Mouse (Mus musculus): ENCODE results near the gene Mon1b. TPM values are rescaled to one million over a fixed set of nuclear protein-coding genes. Genes with fewer than 3 reads are reported as not detected.

The Mon1b gene
- polyA plus RNA-seq, 1 experiment, result 6.0 TPM

DNA sequence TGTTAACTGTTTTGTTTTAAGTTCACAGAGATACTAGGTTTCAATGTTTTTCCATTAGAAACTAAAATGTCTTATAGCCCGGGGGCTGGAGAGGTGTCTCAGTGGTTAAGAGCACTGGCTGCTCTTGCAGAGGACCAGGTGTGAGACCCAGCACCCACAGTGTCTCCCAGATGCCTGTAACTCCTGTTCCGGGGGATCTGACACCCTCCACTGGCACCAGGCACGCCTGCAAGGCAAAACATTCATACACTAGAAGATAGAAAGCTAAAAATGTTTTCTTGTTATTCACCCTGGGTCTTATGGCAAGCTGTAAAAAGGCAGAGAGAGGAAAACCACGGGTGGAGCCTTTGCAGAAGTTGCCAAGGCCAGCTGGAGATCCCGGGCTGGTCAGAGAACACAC is 9.8 kb downstream of the Mon1b start:
- Histone ChIP-seq H3K27me3 (replicated peaks) (peaks cover 5% of the 10 kb centered on the region), H3K4me1 (peaks cover 7% of the 10 kb centered on the region; the same call in 1 of the 2 replicates), H3K36me3 (replicated peaks; ENCODE audit: low read length) (peaks cover 39% of the 10 kb centered on the region), H3K4me3 (replicated peaks) (no peak overlapping the region), H3K9me3 (no peaks in the 10 kb centered on the region)
- TF ChIP-seq GATA1 (IDR thresholded peaks at IDR 0.05; ENCODE audit: borderline replicate concordance, low read length) (no peak), FLI1 (IDR thresholded peaks at IDR 0.05; ENCODE audit: low read length) (no peak)

DNA sequence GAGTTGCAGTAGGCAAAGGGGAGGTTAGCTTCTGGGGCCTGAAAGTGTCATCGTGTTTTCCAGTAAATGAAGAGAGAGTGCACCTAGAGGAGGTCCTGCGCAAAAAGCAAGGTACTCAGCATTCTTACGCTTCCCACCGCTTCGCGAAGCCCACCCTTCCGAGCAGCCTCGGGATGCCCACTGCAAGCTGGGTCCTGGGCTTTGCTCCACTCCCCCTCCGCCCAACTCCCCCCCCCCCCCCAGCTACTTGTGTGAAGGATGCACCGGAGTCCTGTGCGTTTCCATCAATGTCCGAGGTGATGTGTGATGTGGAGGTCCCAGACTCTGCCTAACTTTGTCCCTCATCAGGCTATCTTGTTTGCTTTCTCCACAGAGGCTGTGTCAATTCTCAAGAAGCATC is 17.1 kb downstream of the Mon1b start:
- Histone ChIP-seq H3K9me3 (no peaks in the 10 kb centered on the region), H3K36me3 (replicated peaks; ENCODE audit: low read length) (no peaks in the 10 kb centered on the region), H3K27me3 (replicated peaks) (peaks cover 29% of the 10 kb centered on the region), H3K4me3 (replicated peaks) (no peak overlapping the region), H3K4me1 (peaks cover 9% of the 10 kb centered on the region; the same call in 1 of the 2 replicates)
- no peak for TF ChIP-seq GATA1 (IDR thresholded peaks at IDR 0.05; ENCODE audit: borderline replicate concordance, low read length)
- TF ChIP-seq FLI1 (IDR thresholded peaks at IDR 0.05; ENCODE audit: low read length), result no peak

DNA sequence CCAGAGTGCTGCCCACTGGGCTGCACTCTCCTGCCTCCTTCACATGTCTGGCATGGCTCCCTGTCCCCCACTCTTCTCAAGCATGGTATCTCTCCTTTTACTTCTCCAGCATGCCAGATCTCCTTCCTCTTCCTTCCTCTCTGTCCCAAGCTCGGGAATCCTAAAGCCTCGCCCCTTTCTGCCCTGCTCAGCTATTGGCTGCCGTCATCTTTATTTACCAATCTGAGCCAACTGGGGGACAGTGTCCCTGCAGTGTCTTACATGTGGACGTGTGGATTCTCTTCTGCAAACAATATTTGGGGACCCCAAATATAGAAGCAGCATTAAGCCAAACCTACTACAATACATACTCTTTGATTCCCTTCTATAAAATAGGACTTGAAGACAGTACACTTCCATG is 17.8 kb downstream of the Mon1b start:
- H3K4me3 ChIP-seq (replicated peaks), result no peak overlapping the region
- H3K36me3 ChIP-seq (replicated peaks; ENCODE audit: low read length), result no peaks in the 10 kb centered on the region
- peaks cover 29% of the 10 kb centered on the region for H3K27me3 ChIP-seq (replicated peaks)
- H3K4me1 ChIP-seq, result peaks cover 7% of the 10 kb centered on the region; the same call in 1 of the 2 replicates
- H3K9me3 ChIP-seq, result no peaks in the 10 kb centered on the region
- TF ChIP-seq FLI1 (IDR thresholded peaks at IDR 0.05; ENCODE audit: low read length), result no peak
- TF ChIP-seq GATA1 (IDR thresholded peaks at IDR 0.05; ENCODE audit: borderline replicate concordance, low read length), result no peak

DNA sequence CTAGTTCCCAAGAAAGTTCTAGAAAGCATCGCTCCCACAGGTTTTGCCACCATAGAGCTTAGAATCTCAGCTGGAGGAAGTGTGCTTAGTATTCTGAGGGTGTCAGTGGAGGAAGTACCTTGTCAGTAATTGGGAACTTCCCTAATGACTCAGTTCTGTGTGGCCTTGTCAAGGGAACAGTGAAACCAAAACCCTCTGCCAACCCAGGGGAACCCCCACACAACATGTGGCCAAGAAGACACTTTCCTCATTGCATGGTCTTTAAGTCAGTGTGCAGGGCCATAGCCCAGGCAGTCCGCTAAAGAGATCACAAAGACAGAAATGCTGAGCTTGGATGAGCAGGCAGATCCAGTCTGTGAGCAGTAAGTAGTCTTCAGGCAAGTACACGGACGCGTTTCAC is 20.8 kb downstream of the Mon1b start:
- Histone ChIP-seq H3K27me3 (replicated peaks) (peaks cover 24% of the 10 kb centered on the region), H3K4me1 (peaks cover 5% of the 10 kb centered on the region; the same call in 1 of the 2 replicates)

DNA sequence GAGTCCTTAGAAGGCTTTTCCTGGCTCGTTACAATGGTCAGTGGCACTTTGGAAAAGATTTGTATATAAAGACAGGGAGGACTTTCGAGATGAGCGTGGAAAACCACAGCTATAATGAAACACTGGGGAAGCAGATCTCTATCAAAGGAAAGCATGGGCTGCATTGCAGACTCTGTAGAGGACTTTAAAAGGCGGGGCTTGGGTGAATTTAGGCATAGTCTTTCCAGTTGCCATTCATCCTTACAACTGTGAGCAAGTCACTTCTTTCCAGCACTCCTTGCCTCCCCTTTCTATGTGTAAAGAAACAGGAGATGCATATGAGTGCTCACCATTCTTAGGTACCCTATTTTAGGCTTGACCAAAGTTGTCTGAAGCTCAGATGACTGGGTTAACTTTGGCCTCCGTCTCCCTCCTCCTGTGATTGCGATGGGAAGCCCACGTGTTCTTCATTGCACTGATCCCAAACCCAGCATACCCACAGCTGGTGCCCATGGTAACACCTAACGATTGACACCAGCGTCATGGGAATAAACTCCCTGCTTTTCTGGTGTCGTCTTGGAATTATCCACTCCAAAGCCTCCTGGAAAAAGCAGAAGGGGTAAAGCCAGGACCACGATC is 21.4 kb downstream of the Mon1b start:
- Histone ChIP-seq H3K9me3 (no peaks in the 10 kb centered on the region; the same call in 1 of the 2 replicates), H3K36me3 (replicated peaks; ENCODE audit: low read length) (no peaks in the 10 kb centered on the region), H3K4me3 (replicated peaks) (no peak overlapping the region), H3K4me1 (peaks cover 5% of the 10 kb centered on the region; the same call in 1 of the 2 replicates), H3K27me3 (replicated peaks) (peaks cover 19% of the 10 kb centered on the region)
- TF ChIP-seq GATA1 (IDR thresholded peaks at IDR 0.05; ENCODE audit: borderline replicate concordance, low read length), result no peak
- TF ChIP-seq FLI1 (IDR thresholded peaks at IDR 0.05; ENCODE audit: low read length), result no peak

More for the DNA sequence above, 20.8 kb downstream of the Mon1b start:
- H3K36me3 ChIP-seq (replicated peaks; ENCODE audit: low read length), result no peaks in the 10 kb centered on the region
- no peaks in the 10 kb centered on the region; the same call in 1 of the 2 replicates for H3K9me3 ChIP-seq
- H3K4me3 ChIP-seq (replicated peaks), result peak overlapping the region; percentile 16
- TF ChIP-seq FLI1 (IDR thresholded peaks at IDR 0.05; ENCODE audit: low read length) (no peak), GATA1 (IDR thresholded peaks at IDR 0.05; ENCODE audit: borderline replicate concordance, low read length) (no peak)

DNA sequence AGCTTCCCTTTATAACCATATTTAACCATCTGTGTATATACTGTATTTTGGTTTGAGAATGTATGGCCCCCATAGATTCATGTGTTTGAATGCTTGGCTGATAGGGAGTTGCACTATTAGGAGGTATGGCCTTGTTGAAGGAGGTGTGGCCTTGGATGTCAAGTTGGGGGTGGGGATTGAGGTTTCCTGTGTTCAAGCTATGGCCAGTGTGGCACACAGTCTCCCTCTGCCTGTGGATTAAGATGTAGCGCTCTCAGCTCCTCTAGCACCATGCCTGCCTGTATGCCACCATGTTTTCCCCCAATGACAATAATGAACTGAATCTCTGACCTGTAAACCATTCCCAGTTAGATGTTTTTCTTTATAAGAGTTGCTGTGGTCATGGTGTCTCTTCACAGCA is 24.7 kb downstream of the Mon1b start:
- Histone ChIP-seq H3K4me1 (peaks cover 5% of the 10 kb centered on the region; the same call in 1 of the 2 replicates), H3K27me3 (replicated peaks) (peaks cover 1% of the 10 kb centered on the region), H3K4me3 (replicated peaks) (no peak overlapping the region), H3K36me3 (replicated peaks; ENCODE audit: low read length) (no peaks in the 10 kb centered on the region), H3K9me3 (no peaks in the 10 kb centered on the region; the same call in 1 of the 2 replicates)
- TF ChIP-seq FLI1 (IDR thresholded peaks at IDR 0.05; ENCODE audit: low read length) (no peak), GATA1 (IDR thresholded peaks at IDR 0.05; ENCODE audit: borderline replicate concordance, low read length) (no peak)

DNA sequence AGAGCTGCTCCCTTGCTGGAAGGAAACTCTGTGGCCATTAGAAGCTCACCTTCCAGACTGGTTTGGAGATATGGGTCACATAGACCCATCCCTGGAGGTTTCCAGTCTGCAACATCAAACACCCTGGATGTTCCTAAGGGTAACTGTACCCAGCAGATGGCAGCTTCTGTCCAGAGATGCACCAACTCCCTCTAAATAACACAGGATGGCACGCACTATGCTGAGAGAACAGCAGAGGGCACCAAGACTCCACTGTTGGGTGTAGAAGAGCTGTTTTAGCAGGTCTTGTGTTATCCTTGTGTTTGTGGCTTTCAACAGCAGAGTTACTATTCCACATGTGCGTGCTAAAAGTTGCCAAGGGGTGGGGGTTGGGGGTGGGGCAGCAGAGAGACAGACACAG is 29.2 kb downstream of the Mon1b start:
- H3K4me3 ChIP-seq (replicated peaks), result no peak overlapping the region
- TF ChIP-seq GATA1 (IDR thresholded peaks at IDR 0.05; ENCODE audit: borderline replicate concordance, low read length) (no peak), FLI1 (IDR thresholded peaks at IDR 0.05; ENCODE audit: low read length) (no peak)
- H3K9me3 ChIP-seq, result peaks cover 11% of the 10 kb centered on the region; the same call in 1 of the 2 replicates
- no peaks in the 10 kb centered on the region for H3K27me3 ChIP-seq (replicated peaks)
- H3K36me3 ChIP-seq (replicated peaks; ENCODE audit: low read length), result no peaks in the 10 kb centered on the region
- no peaks in the 10 kb centered on the region for H3K4me1 ChIP-seq

DNA sequence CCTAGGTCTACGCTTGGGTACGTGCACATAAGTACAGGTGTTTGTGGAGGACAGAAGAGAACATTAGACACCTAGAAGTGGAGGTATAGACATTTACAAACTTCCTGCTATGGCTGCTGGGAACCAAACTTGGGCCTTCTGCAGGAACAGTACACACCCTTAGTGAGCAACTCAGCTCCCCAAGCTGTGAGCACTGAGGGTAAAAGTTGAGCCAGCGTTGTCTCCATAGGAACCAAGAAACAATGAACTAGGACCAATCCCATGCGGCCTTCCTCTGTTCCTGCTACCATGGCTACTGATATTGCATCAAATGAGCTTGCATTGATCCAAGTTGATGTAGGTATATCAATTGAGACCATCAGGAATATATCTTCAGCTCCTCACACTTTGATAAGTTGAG is 29.6 kb downstream of the Mon1b start:
- H3K27me3 ChIP-seq (replicated peaks), result no peaks in the 10 kb centered on the region
- no peaks in the 10 kb centered on the region for H3K36me3 ChIP-seq (replicated peaks; ENCODE audit: low read length)
- H3K9me3 ChIP-seq, result peaks cover 11% of the 10 kb centered on the region; the same call in 1 of the 2 replicates
- TF ChIP-seq GATA1 (IDR thresholded peaks at IDR 0.05; ENCODE audit: borderline replicate concordance, low read length), result no peak
- TF ChIP-seq FLI1 (IDR thresholded peaks at IDR 0.05; ENCODE audit: low read length), result no peak
- no peak overlapping the region for H3K4me3 ChIP-seq (replicated peaks)
- H3K4me1 ChIP-seq, result no peaks in the 10 kb centered on the region

DNA sequence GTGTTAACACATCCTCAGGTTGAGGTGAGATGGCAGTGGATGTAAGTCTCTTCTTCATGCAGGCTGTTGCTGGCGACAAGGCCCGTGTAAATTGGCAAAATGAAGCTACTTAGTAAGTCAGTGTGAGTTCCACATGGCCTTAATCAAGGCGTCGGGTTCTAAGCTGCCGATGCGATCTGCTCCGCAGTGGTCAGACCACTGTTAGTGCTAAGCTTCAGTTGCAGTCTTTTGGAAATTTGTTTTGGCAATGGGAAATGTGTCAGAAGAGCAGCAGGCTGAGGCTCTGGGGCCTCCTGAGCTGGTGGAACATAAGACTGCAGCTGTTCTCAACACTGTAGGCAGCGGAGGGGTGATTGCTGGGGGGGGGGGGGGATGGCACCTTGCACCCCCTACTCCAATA is 30.6 kb downstream of the Mon1b start:
- Histone ChIP-seq H3K4me1 (no peaks in the 10 kb centered on the region), H3K36me3 (replicated peaks; ENCODE audit: low read length) (no peaks in the 10 kb centered on the region), H3K4me3 (replicated peaks) (no peak overlapping the region), H3K9me3 (peaks cover 15% of the 10 kb centered on the region), H3K27me3 (replicated peaks) (no peaks in the 10 kb centered on the region)
- TF ChIP-seq GATA1 (IDR thresholded peaks at IDR 0.05; ENCODE audit: borderline replicate concordance, low read length) (no peak), FLI1 (IDR thresholded peaks at IDR 0.05; ENCODE audit: low read length) (no peak)

DNA sequence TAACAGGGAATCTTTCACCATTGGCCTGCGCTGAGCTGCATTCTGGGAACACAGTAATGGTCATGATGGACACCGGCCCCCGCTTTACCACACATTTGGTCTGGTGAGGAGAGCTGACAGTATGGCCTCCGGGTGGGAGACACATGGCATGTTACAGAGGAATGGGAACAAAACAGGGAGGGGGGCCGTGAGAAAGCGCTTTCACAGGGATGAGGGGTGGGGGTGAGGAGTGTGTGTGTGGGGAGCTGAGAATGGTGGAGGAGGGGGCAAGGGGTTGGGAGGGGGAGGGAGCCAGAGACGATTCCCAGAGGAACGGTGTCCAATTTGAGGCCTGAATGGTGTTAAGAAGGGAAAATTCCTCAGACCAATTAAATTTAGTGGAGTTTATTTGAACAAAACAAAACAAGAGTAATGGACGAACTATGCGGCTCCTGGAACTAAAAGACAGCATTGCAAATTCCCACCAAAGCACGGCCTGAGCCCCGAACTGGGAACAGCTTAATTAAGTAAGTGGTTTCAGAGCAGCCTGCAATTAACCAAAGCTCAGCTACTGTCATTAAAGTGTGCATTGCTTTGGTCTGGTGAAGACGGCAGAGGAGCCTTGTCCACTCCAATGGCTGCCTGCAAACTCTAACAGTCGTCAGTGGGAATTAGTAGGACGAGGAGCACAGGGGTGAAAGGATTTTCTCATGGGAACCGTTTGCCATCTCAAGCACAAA is 31.5 kb downstream of the Mon1b start:
- H3K4me1 ChIP-seq, result no peaks in the 10 kb centered on the region
- TF ChIP-seq FLI1 (IDR thresholded peaks at IDR 0.05; ENCODE audit: low read length), result no peak
- H3K27me3 ChIP-seq (replicated peaks), result no peaks in the 10 kb centered on the region
- peaks cover 15% of the 10 kb centered on the region for H3K9me3 ChIP-seq
- H3K4me3 ChIP-seq (replicated peaks), result no peak overlapping the region
- no peaks in the 10 kb centered on the region for H3K36me3 ChIP-seq (replicated peaks; ENCODE audit: low read length)

Data from megakaryocyte, embryonic 14.5 days (primary cell).